Mouse (Mus musculus): ENCODE measurements around the gene 1700092M07Rik. TPM values are rescaled to one million over a fixed set of nuclear protein-coding genes. Genes with fewer than 3 reads are reported as not detected.
"Not testable (repeated sequence)": the region's sequence is repeated elsewhere in the genome, so short reads cannot be mapped to it uniquely, and the experiment has no call there.

1700092M07Rik gene
- total RNA-seq, 2 experiments from 2014 or later: 1.4 to 1.8 TPM

- no peak for DNase-seq (ENCODE audit: low spot score in 2 of 2)
Measured at GRCm38 (mm10) chr19:8715868-8716766, 24.4 kb upstream of the 1700092M07Rik start.

- DNase-seq (ENCODE audit: low spot score in 2 of 2): no peak
Measured at GRCm38 (mm10) chr19:8716767-8717475, 23.6 kb upstream of the 1700092M07Rik start.

GRCm38 (mm10) chr19:8718357-8718756 is 22.2 kb upstream of the 1700092M07Rik start:
- DNase-seq (ENCODE audit: low spot score in 2 of 2): peak; percentile 74 to 76

GRCm38 (mm10) chr19:8719037-8719436 is 21.5 kb upstream of the 1700092M07Rik start:
- DNase-seq (ENCODE audit: low spot score in 2 of 2): not testable (repeated sequence)

- no peak for DNase-seq (ENCODE audit: low spot score in 2 of 2)
Measured at GRCm38 (mm10) chr19:8721378-8721777, 19.1 kb upstream of the 1700092M07Rik start.

- DNase-seq (ENCODE audit: low spot score in 2 of 2): no peak
Measured at GRCm38 (mm10) chr19:8722021-8722420, 18.5 kb upstream of the 1700092M07Rik start.

- DNase-seq (ENCODE audit: low spot score in 2 of 2): no peak
Measured at GRCm38 (mm10) chr19:8722559-8722906, 18.0 kb upstream of the 1700092M07Rik start.

GRCm38 (mm10) chr19:8722907-8723573 is 17.5 kb upstream of the 1700092M07Rik start, which contains the start of gene Slc3a2:
Gene Slc3a2, minus strand, starts transcription at chr19:8723369.
- DNase-seq (ENCODE audit: low spot score in 2 of 2): peak; percentile 90 to 93

- no peak for DNase-seq (ENCODE audit: low spot score in 2 of 2)
Measured at GRCm38 (mm10) chr19:8723574-8724346, 16.8 kb upstream of the 1700092M07Rik start.

GRCm38 (mm10) chr19:8724392-8724791 is 16.1 kb upstream of the 1700092M07Rik start:
- no peak for DNase-seq (ENCODE audit: low spot score in 2 of 2)

- no peak for DNase-seq (ENCODE audit: low spot score in 2 of 2)
Measured at GRCm38 (mm10) chr19:8725081-8725613, 15.4 kb upstream of the 1700092M07Rik start.

- DNase-seq (ENCODE audit: low spot score in 2 of 2): no peak
Measured at GRCm38 (mm10) chr19:8726609-8727390, 13.7 kb upstream of the 1700092M07Rik start.

GRCm38 (mm10) chr19:8727495-8728114 is 12.9 kb upstream of the 1700092M07Rik start:
- no peak for DNase-seq (ENCODE audit: low spot score in 2 of 2)

GRCm38 (mm10) chr19:8728335-8729099 is 12.0 kb upstream of the 1700092M07Rik start:
- not testable (repeated sequence) for DNase-seq (ENCODE audit: low spot score in 2 of 2)

- DNase-seq (ENCODE audit: low spot score in 2 of 2): no peak
Measured at GRCm38 (mm10) chr19:8734334-8734733, 6.2 kb upstream of the 1700092M07Rik start.

GRCm38 (mm10) chr19:8735389-8736159 is 4.9 kb upstream of the 1700092M07Rik start, which contains the start of gene Wdr74:
Gene Wdr74, plus strand, starts transcription at chr19:8735827.
- DNase-seq (ENCODE audit: low spot score in 2 of 2): peak; percentile 92 to 95

- no peak for DNase-seq (ENCODE audit: low spot score in 2 of 2)
Measured at GRCm38 (mm10) chr19:8736160-8736467, 4.4 kb upstream of the 1700092M07Rik start.

- no peak for DNase-seq (ENCODE audit: low spot score in 2 of 2)
Measured at GRCm38 (mm10) chr19:8738911-8739310, 1.6 kb upstream of the 1700092M07Rik start.
